Comparison of ENCODE assay signal across 8 mouse cellular contexts in the genomic region with DNA sequence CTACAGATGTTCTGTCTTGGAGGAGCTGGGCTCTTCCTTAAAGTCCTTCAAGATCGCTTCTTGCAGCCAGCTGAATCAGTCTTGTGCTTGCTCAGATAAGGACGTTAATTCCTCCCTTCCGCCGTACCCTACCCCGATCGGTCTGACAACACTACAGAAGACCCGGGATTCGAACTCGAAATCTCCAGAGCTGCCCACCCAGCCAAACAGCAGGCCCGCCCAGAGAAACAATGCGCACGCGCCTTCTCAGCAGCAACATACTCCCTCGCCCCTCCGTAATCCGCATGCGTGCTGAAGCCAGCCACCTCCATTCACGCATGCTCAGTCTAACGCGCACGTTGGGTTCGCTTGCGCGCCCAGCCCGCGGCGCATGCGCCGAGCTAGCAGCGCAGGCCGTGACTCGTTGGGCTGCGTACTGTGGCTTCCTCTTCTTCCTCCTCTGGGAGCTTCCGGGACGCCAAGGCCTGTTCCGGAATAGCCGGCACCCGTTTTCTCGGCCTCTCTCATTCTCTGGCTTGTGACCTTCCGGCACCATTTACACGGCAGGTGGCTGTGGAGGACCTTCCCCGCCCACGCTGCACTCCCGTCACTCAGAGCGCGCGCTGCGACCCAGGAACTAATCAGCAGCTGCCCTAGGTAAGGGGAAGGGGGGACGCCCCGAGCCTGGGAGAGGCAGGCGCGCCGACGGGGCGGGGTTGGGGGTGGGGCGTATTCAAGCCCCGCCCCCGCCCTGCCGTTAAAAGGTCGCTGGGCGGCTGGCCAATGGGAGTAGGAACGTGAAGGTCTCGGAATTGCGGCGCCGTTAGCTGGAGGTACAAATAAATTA. TPM values are rescaled to one million over a fixed set of nuclear protein-coding genes. Genes with fewer than 3 reads are reported as not detected.
DNase-seq lines count a peak whose midpoint lies in the region; ATAC-seq lines count a peak whose summit lies in the region.

A gene (plus strand): TSS at position 364 of the 826 bp plus-strand sequence.

- WGBS in hindbrain, embryonic 11.5 days = 3% methylated on average over 65 of the region's 66 CpGs

- peak; percentile 96 for ATAC-seq in hindbrain, embryonic 11.5 days (ENCODE audit: low FRiP score)

- H3K9me3 ChIP-seq in hindbrain, embryonic 11.5 days (ENCODE audit: control insufficient read depth, low read length) = no peaks in the 10 kb centered on the region

- no peaks in the 10 kb centered on the region for H3K4me1 ChIP-seq in hindbrain, embryonic 11.5 days (replicated peaks; ENCODE audit: control insufficient read depth, insufficient read depth, low read length)

- H3K27me3 ChIP-seq in hindbrain, embryonic 11.5 days (ENCODE audit: control insufficient read depth, insufficient read depth, low read length) = no peaks in the 10 kb centered on the region

- peak within 1 kb of the TSS; percentile 89 for H3K27ac ChIP-seq in hindbrain, embryonic 11.5 days (ENCODE audit: low read depth, low read length)

- peak within 1 kb of the TSS; percentile 55 for H3K9ac ChIP-seq in hindbrain, embryonic 11.5 days (ENCODE audit: low read depth, low read length)

- H3K4me3 ChIP-seq in hindbrain, embryonic 11.5 days (ENCODE audit: low read depth, low read length) = peak within 1 kb of the TSS; percentile 46

- H3K4me2 ChIP-seq in hindbrain, embryonic 11.5 days (replicated peaks; ENCODE audit: low read depth, low read length) = peak within 1 kb of the TSS; percentile 23

- peak; percentile 99 for DNase-seq in Muller cell, postnatal 12 days (ENCODE audit: inconsistent ontology term)
- DNase-seq in cerebellum, adult 9-11 months = peak; percentile 99
- peak; percentile 95 to 98 for DNase-seq in frontal cortex, adult 2 months (ENCODE audit: extremely low spot score in 1 of 2, low spot score in 1 of 2)
- DNase-seq in hindbrain, embryonic 11.5 days (ENCODE audit: low spot score) = peak; percentile 99
- DNase-seq in layer of hippocampus, postnatal 14 days (ENCODE audit: low spot score in 2 of 2) = peak; percentile 96 to 99
- DNase-seq in lung, postnatal 14 days = peak; percentile 97
- DNase-seq in retina, adult 2 months (ENCODE audit: low read depth, low spot score) = peak; percentile 98
- peak; percentile 96 to 98 for DNase-seq in thymus, postnatal 36 days

- H3K36me3 ChIP-seq in hindbrain, embryonic 11.5 days (ENCODE audit: control insufficient read depth, insufficient read depth, low read length) = no peaks in the 10 kb centered on the region

RNA-seq across cellular contexts. Expression of the gene that starts here (rescaled TPM):
- polyA plus RNA-seq in frontal cortex, adult 2 months (2012; rRNA removed) = 78.1 and 90.1 TPM in 2 replicates
- 18.4 and 21.3 TPM in 2 replicates for polyA plus RNA-seq in hindbrain, embryonic 11.5 days (2014; fragmentation: Nextera tagmentation; extraction: Ambion mirVana)
- 10 to 100 TPM; 29.1 to 33.8 TPM for total RNA-seq in layer of hippocampus, postnatal 14 days (2021)

Comparison
In these comparisons a context has a peak if more than half of its experiments do, and no peak if none do; other contexts are left out.
1. Peak in every context shown above with its lines: DNase-seq, ATAC-seq, H3K4me3 ChIP-seq and H3K27ac ChIP-seq.